In the genomic region with DNA sequence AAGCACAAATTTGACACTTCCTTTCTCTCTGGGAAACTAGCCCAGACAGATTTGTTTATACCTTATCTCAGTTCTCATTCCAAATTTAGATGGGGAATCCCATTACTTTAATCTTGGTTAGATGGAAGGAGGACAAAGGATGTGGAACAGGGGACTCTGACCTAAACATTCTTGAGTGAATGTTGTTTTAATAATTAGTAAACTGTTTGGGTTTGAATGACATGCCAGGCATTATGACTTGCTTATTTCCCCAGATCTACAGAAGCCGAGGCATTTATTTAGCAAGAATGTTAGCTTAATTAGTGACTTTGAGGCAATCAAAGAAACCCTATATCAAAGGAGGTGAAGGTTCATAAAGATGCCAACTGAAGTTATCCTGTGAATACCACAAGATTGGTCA, we compare ENCODE assay signal across 16 mouse cellular contexts.
"Had no signal": no experiment of that assay in that cellular context is flagged by ENCODE, and none has a peak within 500 bp of the region (broad histone marks: within the 10 kb centered on the region; RNA-seq: fewer than 3 reads in every experiment).

No protein-coding gene starts in this region.

- H3K9me3 ChIP-seq: limb, embryonic 15.5 days; liver, embryonic 13.5 days; liver, embryonic 15.5 days; midbrain, embryonic 10.5 days; midbrain, embryonic 13.5 days; midbrain, embryonic 15.5 days; neural tube, embryonic 12.5 days; stomach, embryonic 15.5 days had no signal

- H3K4me3 ChIP-seq: limb, embryonic 15.5 days; liver, embryonic 13.5 days; liver, embryonic 15.5 days; midbrain, embryonic 10.5 days; midbrain, embryonic 13.5 days; midbrain, embryonic 15.5 days; neural tube, embryonic 12.5 days; stomach, embryonic 15.5 days had no signal

- H3K27me3 ChIP-seq: limb, embryonic 15.5 days; liver, embryonic 13.5 days; liver, embryonic 15.5 days; midbrain, embryonic 13.5 days; midbrain, embryonic 15.5 days; neural tube, embryonic 12.5 days; stomach, embryonic 15.5 days had no signal

- DNase-seq: liver, embryonic 13.5 days; lung, adult 18-20 months; lung, postnatal 4 days; right cerebral cortex, postnatal 14 days; thymus, adult 2 months; thymus, postnatal 25 days; thymus, postnatal 4 days had no signal

- H3K4me1 ChIP-seq: limb, embryonic 15.5 days; liver, embryonic 13.5 days; liver, embryonic 15.5 days; midbrain, embryonic 10.5 days; midbrain, embryonic 13.5 days; midbrain, embryonic 15.5 days; neural tube, embryonic 12.5 days; stomach, embryonic 15.5 days had no signal

- H3K4me2 ChIP-seq: limb, embryonic 15.5 days; liver, embryonic 11.5 days; liver, embryonic 13.5 days; liver, embryonic 15.5 days; midbrain, embryonic 13.5 days; midbrain, embryonic 15.5 days; neural tube, embryonic 12.5 days; stomach, embryonic 15.5 days had no signal

- H3K9ac ChIP-seq: limb, embryonic 15.5 days; liver, embryonic 13.5 days; liver, embryonic 15.5 days; midbrain, embryonic 13.5 days; midbrain, embryonic 15.5 days; neural tube, embryonic 12.5 days; stomach, embryonic 15.5 days had no signal

- H3K36me3 ChIP-seq: limb, embryonic 15.5 days; liver, embryonic 13.5 days; liver, embryonic 15.5 days; midbrain, embryonic 10.5 days; midbrain, embryonic 13.5 days; midbrain, embryonic 15.5 days; neural tube, embryonic 12.5 days; stomach, embryonic 15.5 days had no signal

- ATAC-seq: midbrain, embryonic 13.5 days; midbrain, embryonic 15.5 days had no signal

- H3K27ac ChIP-seq: limb, embryonic 15.5 days; liver, embryonic 13.5 days; liver, embryonic 15.5 days; midbrain, embryonic 10.5 days; midbrain, embryonic 13.5 days; midbrain, embryonic 15.5 days; neural tube, embryonic 12.5 days; stomach, embryonic 15.5 days; stomach, postnatal 0 days had no signal
